Mouse (Mus musculus) stomach, embryonic 14.5 days (tissue): Measurements from ENCODE around the gene Rora. TPM values are rescaled to one million over a fixed set of nuclear protein-coding genes. Genes with fewer than 3 reads are reported as not detected.

Experiments
- ATAC-seq: fragments of 200-750 bp; cut with Nextera tagmentation; 2 replicates; pipeline ENCODE4 v1.8.0; 2017; ENCODE audit warnings: low read depth, moderate TSS enrichment; ENCODE audit not compliant: insufficient number of reproducible peaks, insufficient read depth, low FRiP score
- H3K27ac ChIP-seq: fragments of 300-500 bp; sonication (generic); 2 replicates; pipeline ENCODE4 v1.5.1; 2014; ENCODE audit warnings: mild to moderate bottlenecking, low read length, moderate library complexity, mixed read lengths
- H3K27me3 ChIP-seq: fragments of 300-500 bp; sonication (generic); 2 replicates; pipeline ENCODE4 v1.6.1; 2014; ENCODE audit warnings: low read length, control low read depth, mixed read lengths; ENCODE audit not compliant: control insufficient read depth, insufficient read depth
- H3K36me3 ChIP-seq: fragments of 300-500 bp; sonication (generic); 2 replicates; pipeline ENCODE4 v1.6.1; 2014; ENCODE audit warnings: mild to moderate bottlenecking, control low read depth, low read length, moderate library complexity, mixed read lengths; ENCODE audit not compliant: control insufficient read depth, insufficient read depth
- H3K4me1 ChIP-seq: fragments of 300-500 bp; sonication (generic); 2 replicates; pipeline ENCODE4 v1.6.1; 2014; ENCODE audit warnings: low read length, control low read depth, mixed read lengths; ENCODE audit not compliant: control insufficient read depth, insufficient read depth
- H3K4me2 ChIP-seq: fragments of 300-500 bp; sonication (generic); replicated peaks from 2 replicates; pipeline ENCODE4 v1.6.1; 2014; ENCODE audit warnings: low read depth, low read length, control low read depth
- H3K4me3 ChIP-seq: fragments of 300-500 bp; sonication (generic); 2 replicates; pipeline ENCODE4 v1.5.1; 2014; ENCODE audit warnings: low read depth, low read length, control low read depth
- H3K9ac ChIP-seq: fragments of 300-500 bp; sonication (generic); replicated peaks from 2 replicates; pipeline ENCODE4 v1.6.1; 2014; ENCODE audit warnings: low read depth, mild to moderate bottlenecking, control low read depth, low read length, moderate library complexity, mixed read lengths
- H3K9me3 ChIP-seq: fragments of 300-500 bp; sonication (generic); 2 replicates; pipeline ENCODE4 v1.6.1; 2016; ENCODE audit warnings: low read depth, low read length, control low read depth; ENCODE audit not compliant: control insufficient read depth
- WGBS: fragments of 180-500 bp; shearing (Covaris S2); extraction: QIAGEN DNeasy Blood & Tissue Kit; methylation state at CpG from one replicate; pipeline ENCODE4 v1.1.7; 2014; 5-methylcytosine and 5-hydroxymethylcytosine counted together
- polyA plus RNA-seq: library from polyadenylated mRNA; unstranded; fragments of >200 nt; fragmentation: Nextera tagmentation; extraction: Ambion mirVana; gene quantifications from 2 replicates; pipeline ENCODE4 v1.2.1, GENCODE M21; 2014

The Rora gene
- polyA plus RNA-seq, 1 experiment from 2014 or later: 7.1 TPM

GRCm38 (mm10) chr9:68947707-68948106 lies 294.1 kb downstream of the Rora start:
- Histone ChIP-seq H3K27me3 (no peaks in the 10 kb centered on the region), H3K4me2 (no peak overlapping the region), H3K4me3 (no peak overlapping the region), H3K4me1 (peaks cover 7% of the 10 kb centered on the region; the same call in 1 of the 2 replicates), H3K9ac (no peak overlapping the region), H3K9me3 (no peaks in the 10 kb centered on the region), H3K27ac (no peak overlapping the region), H3K36me3 (no peaks in the 10 kb centered on the region)
- WGBS: 13% methylated on average over 6 of the region's 6 CpGs
- peak; percentile 56; the same call in 1 of the 2 replicates for ATAC-seq

- ATAC-seq: no peak
- no peak overlapping the region for H3K4me3 ChIP-seq
These were observed 294.6 kb downstream of the Rora start for GRCm38 (mm10) chr9:68948141-68948540.

GRCm38 (mm10) chr9:68956210-68956874 lies 302.8 kb downstream of the Rora start:
- Histone ChIP-seq H3K27me3 (no peaks in the 10 kb centered on the region), H3K4me3 (no peak overlapping the region), H3K27ac (no peak overlapping the region), H3K4me1 (0 out of 2 replicates have a peak, but pooled peaks cover 5% of the 10 kb centered on the region), H3K36me3 (no peaks in the 10 kb centered on the region), H3K9ac (no peak overlapping the region), H3K9me3 (no peaks in the 10 kb centered on the region), H3K4me2 (no peak overlapping the region)
- WGBS: 49% methylated on average over 12 of the region's 12 CpGs
- ATAC-seq: no peak

More at GRCm38 (mm10) chr9:68948141-68948540, 294.6 kb downstream of the Rora start:
- no peak overlapping the region for H3K27ac ChIP-seq
- H3K36me3 ChIP-seq: no peaks in the 10 kb centered on the region
- H3K9ac ChIP-seq: no peak overlapping the region
- H3K4me1 ChIP-seq: peaks cover 7% of the 10 kb centered on the region; the same call in 1 of the 2 replicates
- H3K27me3 ChIP-seq: no peaks in the 10 kb centered on the region
- WGBS: 60% methylated on average over 3 of the region's 3 CpGs
- H3K9me3 ChIP-seq: no peaks in the 10 kb centered on the region
- no peak overlapping the region for H3K4me2 ChIP-seq

- WGBS: 56% methylated on average over 5 of the region's 5 CpGs
- no peak overlapping the region for H3K27ac ChIP-seq
- no peak overlapping the region for H3K4me2 ChIP-seq
- no peak overlapping the region for H3K4me3 ChIP-seq
- no peaks in the 10 kb centered on the region for H3K36me3 ChIP-seq
- H3K4me1 ChIP-seq: 0 out of 2 replicates have a peak, but pooled peaks cover 5% of the 10 kb centered on the region
- no peak overlapping the region for H3K9ac ChIP-seq
- ATAC-seq: no peak
- no peaks in the 10 kb centered on the region for H3K9me3 ChIP-seq
- no peaks in the 10 kb centered on the region for H3K27me3 ChIP-seq
These were observed 303.5 kb downstream of the Rora start for GRCm38 (mm10) chr9:68956938-68957573.

DNA sequence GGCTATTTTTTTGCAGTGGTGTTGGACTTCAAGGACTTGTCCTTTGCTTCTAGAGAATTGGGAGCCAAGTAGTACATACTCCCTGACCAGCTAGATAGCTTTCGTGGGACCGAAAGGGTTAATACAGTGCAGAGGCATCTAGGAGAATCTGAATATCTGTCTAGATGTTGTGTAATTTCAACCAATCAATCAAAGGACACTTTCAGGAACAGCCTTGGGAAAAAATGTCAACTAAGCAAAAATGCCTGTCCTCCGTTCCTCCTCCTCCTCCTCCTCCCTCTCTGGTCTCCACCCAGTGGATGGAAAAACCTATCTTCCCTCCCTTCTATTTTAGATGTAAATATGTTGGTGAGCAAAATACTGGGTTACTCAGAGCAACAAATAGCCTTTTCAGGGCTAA lies 304.2 kb downstream of the Rora start:
- ATAC-seq: no peak
- Histone ChIP-seq H3K36me3 (no peaks in the 10 kb centered on the region), H3K4me3 (no peak overlapping the region), H3K9ac (no peak overlapping the region), H3K27ac (no peak overlapping the region), H3K9me3 (no peaks in the 10 kb centered on the region), H3K4me2 (no peak overlapping the region), H3K4me1 (0 out of 2 replicates have a peak, but pooled peaks cover 5% of the 10 kb centered on the region), H3K27me3 (no peaks in the 10 kb centered on the region)
- 79% methylated on average over 3 of the region's 3 CpGs for WGBS

DNA sequence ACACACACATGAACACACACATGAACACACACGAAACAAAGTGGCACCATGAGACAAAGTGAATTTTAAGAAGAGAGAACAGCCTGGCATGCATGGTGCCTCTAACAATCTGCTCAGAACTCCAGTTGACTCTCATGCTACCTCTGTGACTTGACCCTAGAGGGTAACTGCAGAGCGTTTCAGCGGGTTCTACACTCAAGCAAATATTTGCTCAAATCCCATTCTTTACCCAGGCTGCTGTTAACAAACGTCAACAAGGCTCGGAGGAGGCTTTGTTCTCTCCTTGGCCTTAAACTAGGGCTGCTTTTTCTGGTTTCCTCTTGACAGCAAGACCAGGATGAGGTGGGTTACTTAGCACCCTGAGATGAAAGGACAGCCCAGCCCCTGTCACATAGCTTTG lies 305.3 kb downstream of the Rora start:
- peak; percentile 81; the same call in 1 of the 2 replicates for ATAC-seq
- Histone ChIP-seq H3K27ac (no peak overlapping the region), H3K36me3 (no peaks in the 10 kb centered on the region), H3K4me1 (0 out of 2 replicates have a peak, but pooled peaks cover 5% of the 10 kb centered on the region), H3K27me3 (no peaks in the 10 kb centered on the region), H3K4me3 (no peak overlapping the region), H3K4me2 (no peak overlapping the region), H3K9ac (no peak overlapping the region), H3K9me3 (no peaks in the 10 kb centered on the region)
- 38% methylated on average over 5 of the region's 5 CpGs for WGBS

- H3K4me3 ChIP-seq: no peak overlapping the region
- no peaks in the 10 kb centered on the region for H3K27me3 ChIP-seq
- ATAC-seq: no peak
- no peaks in the 10 kb centered on the region for H3K9me3 ChIP-seq
- no peaks in the 10 kb centered on the region for H3K36me3 ChIP-seq
- no peak overlapping the region for H3K4me2 ChIP-seq
- no peak overlapping the region for H3K27ac ChIP-seq
- 91% methylated on average over 5 of the region's 5 CpGs for WGBS
- no peaks in the 10 kb centered on the region for H3K4me1 ChIP-seq
- H3K9ac ChIP-seq: no peak overlapping the region
These were observed 310.3 kb downstream of the Rora start for GRCm38 (mm10) chr9:68963898-68964297.

- WGBS: 37% methylated on average over 13 of the region's 13 CpGs
- H3K27ac ChIP-seq: no peak overlapping the region
- no peak overlapping the region for H3K9ac ChIP-seq
- H3K4me3 ChIP-seq: no peak overlapping the region
- H3K27me3 ChIP-seq: no peaks in the 10 kb centered on the region
- no peak overlapping the region for H3K4me2 ChIP-seq
- H3K9me3 ChIP-seq: no peaks in the 10 kb centered on the region
- H3K36me3 ChIP-seq: no peaks in the 10 kb centered on the region
- no peak for ATAC-seq
- H3K4me1 ChIP-seq: no peaks in the 10 kb centered on the region
These were observed 313.0 kb downstream of the Rora start for GRCm38 (mm10) chr9:68966540-68966939.
